Mouse (Mus musculus) hindbrain, embryonic 14.5 days (tissue): ENCODE data around the gene Ttll5. TPM values are rescaled to one million over a fixed set of nuclear protein-coding genes. Genes with fewer than 3 reads are reported as not detected.

Experiments used
- ATAC-seq: fragments of 200-750 bp; cut with Nextera tagmentation; 2 replicates; pipeline ENCODE4 v1.8.0; 2017; ENCODE audit warnings: moderate number of reproducible peaks, mild to moderate bottlenecking, moderate TSS enrichment, moderate library complexity; ENCODE audit not compliant: low FRiP score
- DNase-seq: peaks from one replicate; pipeline ENCODE4 v3.0.0-alpha.2; 2015; ENCODE audit warnings: low spot score
- H3K27ac ChIP-seq: fragments of 300-500 bp; sonication (generic); 2 replicates; pipeline ENCODE4 v1.5.1; 2014; ENCODE audit warnings: mild to moderate bottlenecking, moderate library complexity
- H3K27me3 ChIP-seq: fragments of 300-500 bp; sonication (generic); 2 replicates; pipeline ENCODE4 v1.6.1; 2014; ENCODE audit warnings: mild to moderate bottlenecking, low read length, mixed read lengths; ENCODE audit not compliant: control insufficient read depth, insufficient read depth
- H3K36me3 ChIP-seq: fragments of 300-500 bp; sonication (generic); replicated peaks from 2 replicates; pipeline ENCODE4 v1.6.1; 2014; ENCODE audit not compliant: control insufficient read depth, insufficient read depth
- H3K4me1 ChIP-seq: fragments of 300-500 bp; sonication (generic); replicated peaks from 2 replicates; pipeline ENCODE4 v1.6.1; 2014; ENCODE audit warnings: antibody characterized with exemption, low read length, mixed read lengths; ENCODE audit not compliant: control insufficient read depth, insufficient read depth
- H3K4me2 ChIP-seq: fragments of 300-500 bp; sonication (generic); replicated peaks from 2 replicates; pipeline ENCODE4 v1.6.1; 2014; ENCODE audit warnings: mild to moderate bottlenecking, moderate library complexity
- H3K4me3 ChIP-seq: fragments of 300-500 bp; sonication (generic); replicated peaks from 2 replicates; pipeline ENCODE4 v1.5.1; 2014; ENCODE audit warnings: mild to moderate bottlenecking, low read length
- H3K9ac ChIP-seq: fragments of 300-500 bp; sonication (generic); 2 replicates; pipeline ENCODE4 v1.6.1; 2014
- H3K9me3 ChIP-seq: fragments of 300-500 bp; sonication (generic); 2 replicates; pipeline ENCODE4 v1.6.1; 2016; ENCODE audit warnings: low read length; ENCODE audit not compliant: control insufficient read depth
- WGBS: fragments of 180-500 bp; shearing (Covaris S2); extraction: QIAGEN DNeasy Blood & Tissue Kit; methylation state at CpG from one replicate; pipeline ENCODE4 v1.1.7; 2014; 5-methylcytosine and 5-hydroxymethylcytosine counted together
- polyA plus RNA-seq: library from polyadenylated mRNA; unstranded; fragments of >200 nt; fragmentation: Nextera tagmentation; extraction: Ambion mirVana; gene quantifications from 2 replicates; pipeline ENCODE4 v1.2.1, GENCODE M21; 2014

The Ttll5 gene
- polyA plus RNA-seq, 1 experiment from 2014 or later: 14.4 TPM

DNA sequence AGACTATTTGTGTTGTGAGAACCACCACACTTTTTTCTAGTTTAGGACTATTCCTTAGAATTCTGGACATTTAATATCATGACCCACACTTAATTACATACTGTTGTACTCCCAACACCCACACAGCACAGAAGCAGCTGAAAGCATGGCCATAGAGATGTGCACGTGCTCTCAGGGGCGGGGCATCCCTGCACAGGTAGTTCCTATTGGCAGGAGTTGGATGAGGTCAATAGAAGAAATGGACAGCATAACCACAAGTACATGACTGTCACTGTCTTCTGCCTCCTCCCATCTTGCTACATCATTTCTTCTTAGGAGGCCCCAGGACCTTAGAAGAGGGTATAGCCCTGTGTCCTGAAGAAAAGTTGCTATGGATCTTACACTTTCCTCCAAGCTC, 168.4 kb downstream of the Ttll5 start:
- Histone ChIP-seq H3K4me1 (0 out of 2 replicates have a peak, but pooled peaks cover 1% of the 10 kb centered on the region), H3K9ac (no peak overlapping the region), H3K27me3 (no peaks in the 10 kb centered on the region), H3K27ac (no peak overlapping the region), H3K4me2 (no peak overlapping the region), H3K4me3 (no peak overlapping the region), H3K36me3 (0 out of 2 replicates have a peak, but pooled peaks cover 4% of the 10 kb centered on the region), H3K9me3 (no peaks in the 10 kb centered on the region)
- DNase-seq (no peak), ATAC-seq (no peak)
- 95% methylated on average over 2 of the region's 2 CpGs for whole genome bisulfite sequencing

DNA sequence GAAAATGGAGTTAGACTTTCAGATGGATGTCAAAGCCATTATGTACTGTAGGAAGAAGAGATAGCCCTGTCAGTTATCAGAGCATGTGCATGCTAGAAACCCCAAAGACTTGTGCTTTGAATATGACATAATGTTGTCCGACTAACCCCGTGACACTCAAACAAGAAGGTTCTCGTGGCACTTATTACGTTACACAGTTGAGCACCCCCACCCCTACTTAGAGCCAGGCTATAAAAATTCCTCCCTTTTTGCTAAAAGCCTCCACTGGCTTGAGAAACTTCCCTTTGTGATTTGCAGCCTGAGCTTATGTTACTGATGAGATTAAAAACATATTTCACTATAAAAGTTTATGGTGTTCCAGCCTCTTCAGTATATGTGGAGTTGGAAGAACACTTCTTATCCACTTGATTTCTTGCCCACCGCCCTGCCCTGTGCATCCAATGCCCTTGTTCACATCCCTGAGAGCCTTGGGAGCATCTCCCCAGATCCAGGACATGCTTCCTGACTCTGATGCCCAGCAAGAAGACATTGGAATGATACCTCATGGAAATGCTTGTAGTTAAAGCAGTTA, 169.4 kb downstream of the Ttll5 start:
- DNase-seq: no peak
- Histone ChIP-seq H3K9ac (no peak overlapping the region), H3K27me3 (no peaks in the 10 kb centered on the region), H3K27ac (no peak overlapping the region), H3K36me3 (0 out of 2 replicates have a peak, but pooled peaks cover 4% of the 10 kb centered on the region), H3K9me3 (no peaks in the 10 kb centered on the region), H3K4me2 (no peak overlapping the region), H3K4me1 (no peaks in the 10 kb centered on the region), H3K4me3 (no peak overlapping the region)
- WGBS: 83% methylated on average over 5 of the region's 5 CpGs
- ATAC-seq: no peak

GRCm38 (mm10) chr12:86000641-86001073, 176.2 kb downstream of the Ttll5 start:
- H3K27me3 ChIP-seq: no peaks in the 10 kb centered on the region
- H3K9me3 ChIP-seq: no peaks in the 10 kb centered on the region
- peak; percentile 31; the same call in 1 of the 2 replicates for ATAC-seq
- 53% methylated on average over 9 of the region's 9 CpGs for WGBS
- no peak overlapping the region for H3K4me3 ChIP-seq
- DNase-seq: no peak
- no peak overlapping the region for H3K4me2 ChIP-seq
- no peak overlapping the region for H3K9ac ChIP-seq
- peak overlapping the region; percentile 38 for H3K27ac ChIP-seq
- 0 out of 2 replicates have a peak, but pooled peaks cover 11% of the 10 kb centered on the region for H3K4me1 ChIP-seq
- 0 out of 2 replicates have a peak, but pooled peaks cover 4% of the 10 kb centered on the region for H3K36me3 ChIP-seq

- no peak overlapping the region for H3K4me3 ChIP-seq
- no peak overlapping the region for H3K4me2 ChIP-seq
- no peak for ATAC-seq
- H3K27me3 ChIP-seq: no peaks in the 10 kb centered on the region
- no peak overlapping the region for H3K9ac ChIP-seq
- WGBS: 70% methylated on average over 7 of the region's 7 CpGs
- DNase-seq: no peak
- H3K9me3 ChIP-seq: no peaks in the 10 kb centered on the region
- H3K27ac ChIP-seq: peak overlapping the region; percentile 38; the same call in 1 of the 2 replicates
- 0 out of 2 replicates have a peak, but pooled peaks cover 11% of the 10 kb centered on the region for H3K4me1 ChIP-seq
- 0 out of 2 replicates have a peak, but pooled peaks cover 4% of the 10 kb centered on the region for H3K36me3 ChIP-seq
Measured at GRCm38 (mm10) chr12:86001120-86001655, 176.7 kb downstream of the Ttll5 start.

- ATAC-seq (no peak), DNase-seq (no peak)
- WGBS: 99% methylated on average over 3 of the region's 3 CpGs
- H3K4me3 ChIP-seq: no peak overlapping the region
- H3K27ac ChIP-seq: no peak overlapping the region
- H3K4me2 ChIP-seq: no peak overlapping the region
- 0 out of 2 replicates have a peak, but pooled peaks cover 11% of the 10 kb centered on the region for H3K4me1 ChIP-seq
- H3K9me3 ChIP-seq: no peaks in the 10 kb centered on the region
- no peaks in the 10 kb centered on the region for H3K36me3 ChIP-seq
- no peaks in the 10 kb centered on the region for H3K27me3 ChIP-seq
- no peak overlapping the region for H3K9ac ChIP-seq
Measured at GRCm38 (mm10) chr12:86004627-86005026, 180.2 kb downstream of the Ttll5 start.

- Histone ChIP-seq H3K36me3 (no peaks in the 10 kb centered on the region; the same call in 1 of the 2 replicates), H3K9me3 (no peaks in the 10 kb centered on the region), H3K4me3 (no peak overlapping the region), H3K4me1 (no peaks in the 10 kb centered on the region), H3K27me3 (no peaks in the 10 kb centered on the region), H3K9ac (no peak overlapping the region), H3K4me2 (no peak overlapping the region), H3K27ac (no peak overlapping the region)
- no peak for DNase-seq
- WGBS: 84% methylated on average over 3 of the region's 3 CpGs
- no peak for ATAC-seq
Measured at GRCm38 (mm10) chr12:86007377-86007776, 182.9 kb downstream of the Ttll5 start.

DNA sequence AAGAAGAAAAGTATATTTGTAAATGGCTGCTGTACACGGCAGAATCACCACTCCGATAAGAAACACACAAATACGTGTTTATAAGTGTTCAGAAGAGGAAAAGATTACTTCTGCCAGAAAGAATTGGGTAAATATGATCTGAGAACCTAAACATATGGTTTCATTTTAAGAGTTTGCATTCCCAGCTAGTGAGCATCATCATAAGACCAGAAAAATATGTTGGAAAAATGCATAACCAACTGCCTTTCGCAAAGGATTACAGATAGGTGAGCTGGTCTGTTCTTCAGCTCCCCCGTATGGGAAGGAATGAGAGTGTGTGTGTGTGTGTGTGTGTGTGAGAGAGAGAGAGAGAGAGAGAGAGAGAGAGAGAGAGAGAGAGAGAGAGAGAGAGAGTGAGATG, 186.2 kb downstream of the Ttll5 start:
- Histone ChIP-seq H3K4me1 (no peaks in the 10 kb centered on the region), H3K9ac (no peak overlapping the region), H3K9me3 (no peaks in the 10 kb centered on the region), H3K27me3 (no peaks in the 10 kb centered on the region), H3K4me3 (no peak overlapping the region), H3K27ac (no peak overlapping the region), H3K4me2 (no peak overlapping the region), H3K36me3 (no peaks in the 10 kb centered on the region; the same call in 1 of the 2 replicates)
- ATAC-seq (no peak), DNase-seq (no peak)
- WGBS: 85% methylated on average over 5 of the region's 5 CpGs

DNA sequence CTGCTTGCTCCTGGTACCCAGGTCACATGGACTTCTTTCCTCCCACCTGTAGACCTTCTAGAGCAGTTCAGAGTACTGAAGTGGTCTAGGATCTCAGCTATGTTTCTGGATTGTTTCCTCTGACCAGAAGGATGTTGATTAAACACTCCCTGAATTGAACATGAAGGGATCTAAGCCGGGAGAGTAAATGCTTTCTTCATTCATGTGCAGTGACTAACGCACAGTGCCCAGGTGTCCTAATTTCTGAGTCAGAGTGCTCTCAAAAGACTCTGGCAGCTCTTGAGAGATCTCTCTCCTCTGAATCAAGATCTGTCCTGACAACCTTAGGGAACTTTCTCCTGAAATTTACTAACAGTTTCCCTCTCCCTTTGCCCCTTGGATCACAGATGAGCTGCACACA, 187.7 kb downstream of the Ttll5 start:
- Histone ChIP-seq H3K9me3 (no peaks in the 10 kb centered on the region), H3K27ac (no peak overlapping the region), H3K27me3 (no peaks in the 10 kb centered on the region), H3K4me1 (no peaks in the 10 kb centered on the region), H3K36me3 (no peaks in the 10 kb centered on the region; the same call in 1 of the 2 replicates), H3K4me2 (no peak overlapping the region), H3K4me3 (no peak overlapping the region), H3K9ac (no peak overlapping the region)
- DNase-seq: no peak
- WGBS: 91% methylated on average over 2 of the region's 2 CpGs
- ATAC-seq: no peak

DNA sequence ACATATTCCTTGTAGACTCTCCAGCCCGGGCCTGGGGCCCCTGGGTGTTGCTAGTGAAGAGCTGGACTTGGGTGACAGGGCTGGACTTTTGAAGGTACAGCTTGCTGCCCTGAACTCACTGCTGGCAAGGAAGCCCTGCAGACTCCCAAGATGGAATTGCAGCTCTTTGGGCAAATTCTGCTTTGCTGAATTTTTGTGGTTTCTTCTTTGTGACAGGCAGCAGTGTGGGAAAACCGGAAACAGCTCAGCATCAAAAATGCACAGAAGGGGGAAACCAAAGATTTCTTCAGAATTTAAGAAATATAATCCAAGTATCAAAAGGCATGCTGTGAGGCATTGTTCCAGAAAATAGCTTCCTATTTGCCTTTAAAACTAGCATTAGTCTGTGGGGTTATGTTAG, 189.7 kb downstream of the Ttll5 start:
- no peaks in the 10 kb centered on the region for H3K9me3 ChIP-seq
- no peaks in the 10 kb centered on the region for H3K27me3 ChIP-seq
- no peak overlapping the region for H3K27ac ChIP-seq
- no peaks in the 10 kb centered on the region for H3K4me1 ChIP-seq
- no peak for DNase-seq
- H3K4me3 ChIP-seq: no peak overlapping the region
- H3K36me3 ChIP-seq: no peaks in the 10 kb centered on the region; the same call in 1 of the 2 replicates
- H3K4me2 ChIP-seq: no peak overlapping the region
- 90% methylated on average over 2 of the region's 2 CpGs for WGBS
- no peak overlapping the region for H3K9ac ChIP-seq
- ATAC-seq: no peak
